Mouse (Mus musculus): ENCODE results near the gene Mettl1.

DNA sequence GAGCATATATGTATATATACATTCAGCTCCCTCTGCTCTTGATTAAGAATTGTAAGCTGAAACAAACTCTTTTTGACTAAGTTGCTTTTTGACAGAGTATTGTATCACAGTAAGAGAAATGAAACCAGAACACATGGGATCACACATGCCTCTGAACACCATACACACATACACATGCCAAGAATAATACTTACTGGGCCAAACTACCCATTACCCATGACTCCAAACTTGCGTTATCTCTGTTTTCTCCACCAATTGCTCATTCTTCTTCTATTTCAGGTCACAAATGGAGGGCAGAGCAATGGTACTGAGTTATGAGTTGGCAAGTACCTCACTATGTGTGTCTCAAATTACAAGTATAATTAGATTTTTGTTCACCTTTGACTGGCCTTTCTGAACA, 32.8 kb downstream of the Mettl1 start:
- TF ChIP-seq CTCF (IDR thresholded peaks at IDR 0.05; ENCODE audit: control insufficient read depth, insufficient read depth, low read length), result no peak
- TF ChIP-seq POLR2A (IDR thresholded peaks at IDR 0.05; ENCODE audit: borderline replicate concordance, control insufficient read depth, low read depth, low read length), result no peak
